Mouse (Mus musculus): ENCODE measurements around the gene Noc2l.

- TF ChIP-seq CTCF (IDR thresholded peaks at IDR 0.05; ENCODE audit: low read depth), result no peak
- no peak for TF ChIP-seq EP300 (optimal IDR thresholded peaks at IDR 0.05)
Observed at GRCm38 (mm10) chr4:156254361-156255077, 18.7 kb downstream of the Noc2l start.

Data from stomach, postnatal 0 days (tissue).